Mouse (Mus musculus) brain, adult 10 weeks (tissue): ENCODE data around the gene Gm8267. TPM values are rescaled to one million over a fixed set of nuclear protein-coding genes. Genes with fewer than 3 reads are reported as not detected.

ENCODE experiments used
- polyA plus RNA-seq: library from polyadenylated mRNA; stranded (reverse); fragments of 350-450 nt; fragmentation: Illumina TruSeq; extraction: RNeasy Lipid Tissue Mini Kit (QIAGEN cat#74804); gene quantifications from one replicate; pipeline ENCODE4 v1.2.3, GENCODE M21; 2015; ENCODE audit warnings: low read depth, low replicate concordance

Gene Gm8267
- not detected for polyA plus RNA-seq

GRCm38 (mm10) chr14:44750240-44750639 is at the start of gene Gm8267:
Gene Gm8267 (minus strand): TSS chr14:44750340.

GRCm38 (mm10) chr14:44706356-44706755 is 43.8 kb downstream of the Gm8267 start, which contains the start of gene Gm8257:
Gene Gm8257 (minus strand): TSS chr14:44706456.

Other genes starting within 250 kb of the Gm8267 start
- not detected for gene Gm17093, start 232.1 kb downstream of the Gm8267 start, polyA plus RNA-seq
- not detected for gene Gm8247, start 167.2 kb downstream of the Gm8267 start, polyA plus RNA-seq
- not detected for gene Gm5624, start 122.4 kb downstream of the Gm8267 start, polyA plus RNA-seq
- gene Gm8257, start 43.9 kb downstream of the Gm8267 start, polyA plus RNA-seq: not detected
- 0.80 TPM for gene Ptgdr, start 109.0 kb upstream of the Gm8267 start, polyA plus RNA-seq
- 0.49 TPM for gene Ptger2, start 237.9 kb upstream of the Gm8267 start, polyA plus RNA-seq